Mouse (Mus musculus): ENCODE data around the gene Ppm1a.

Ppm1a gene

GRCm38 (mm10) chr12:72828846-72829556 lies 71.7 kb downstream of the Ppm1a start:
- no peak for DNase-seq

- no peak for DNase-seq
Measured at GRCm38 (mm10) chr12:72829777-72830176, 72.5 kb downstream of the Ppm1a start.

DNA sequence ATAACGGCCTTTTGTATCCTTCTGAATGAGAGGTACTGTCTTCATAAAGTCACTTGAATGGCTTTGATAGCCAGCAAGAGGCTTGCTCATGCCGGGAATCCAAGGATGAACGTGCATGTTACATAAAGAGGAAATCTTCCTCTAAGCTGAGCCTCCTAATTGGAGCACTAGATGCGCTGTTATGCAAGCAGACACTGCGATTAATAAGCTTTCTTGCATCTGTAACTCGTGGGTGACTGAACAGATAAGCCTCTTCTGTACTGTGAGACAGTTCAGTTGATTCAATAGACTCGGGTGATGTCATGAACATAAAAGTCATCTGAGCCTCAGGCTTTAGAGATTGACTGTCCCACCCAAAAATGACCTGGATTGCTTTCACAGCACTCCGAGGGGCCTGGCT lies 73.1 kb downstream of the Ppm1a start:
- no peak for DNase-seq

DNA sequence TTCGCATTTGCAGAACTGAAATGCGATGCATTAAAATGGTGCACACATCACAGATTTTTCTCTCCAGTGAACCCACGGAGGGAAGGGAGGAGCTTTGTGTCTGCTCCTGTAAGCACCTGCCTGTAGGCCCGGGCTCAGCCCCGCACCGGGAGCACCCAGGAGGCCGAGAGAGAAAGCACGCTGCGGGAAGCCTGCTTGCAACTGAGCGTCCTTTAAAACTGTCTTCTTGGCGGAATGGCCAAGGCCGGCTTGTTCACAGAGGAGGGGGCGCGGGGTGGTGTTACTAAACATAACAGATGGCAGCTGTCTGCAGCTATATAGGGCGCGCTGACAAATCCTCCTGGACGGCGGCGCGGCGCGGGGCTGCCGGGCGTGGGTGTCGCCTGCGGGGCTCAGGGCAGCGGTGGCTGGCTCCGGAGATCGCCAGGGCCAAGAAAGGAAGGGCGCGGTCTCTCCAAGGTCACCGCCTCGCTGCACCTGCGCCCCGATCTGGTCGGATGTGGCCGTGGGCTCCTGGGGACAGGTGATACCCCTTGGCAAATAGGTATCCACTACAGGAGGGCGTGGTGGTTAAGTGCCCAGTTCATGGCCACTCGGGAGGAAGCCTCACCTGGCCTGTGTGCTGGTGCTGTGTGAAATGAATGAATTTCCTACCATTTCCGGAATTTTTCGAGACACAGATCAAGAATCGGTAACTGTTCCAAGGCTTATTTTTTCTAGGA lies 74.6 kb downstream of the Ppm1a start:
- no peak for DNase-seq

DNA sequence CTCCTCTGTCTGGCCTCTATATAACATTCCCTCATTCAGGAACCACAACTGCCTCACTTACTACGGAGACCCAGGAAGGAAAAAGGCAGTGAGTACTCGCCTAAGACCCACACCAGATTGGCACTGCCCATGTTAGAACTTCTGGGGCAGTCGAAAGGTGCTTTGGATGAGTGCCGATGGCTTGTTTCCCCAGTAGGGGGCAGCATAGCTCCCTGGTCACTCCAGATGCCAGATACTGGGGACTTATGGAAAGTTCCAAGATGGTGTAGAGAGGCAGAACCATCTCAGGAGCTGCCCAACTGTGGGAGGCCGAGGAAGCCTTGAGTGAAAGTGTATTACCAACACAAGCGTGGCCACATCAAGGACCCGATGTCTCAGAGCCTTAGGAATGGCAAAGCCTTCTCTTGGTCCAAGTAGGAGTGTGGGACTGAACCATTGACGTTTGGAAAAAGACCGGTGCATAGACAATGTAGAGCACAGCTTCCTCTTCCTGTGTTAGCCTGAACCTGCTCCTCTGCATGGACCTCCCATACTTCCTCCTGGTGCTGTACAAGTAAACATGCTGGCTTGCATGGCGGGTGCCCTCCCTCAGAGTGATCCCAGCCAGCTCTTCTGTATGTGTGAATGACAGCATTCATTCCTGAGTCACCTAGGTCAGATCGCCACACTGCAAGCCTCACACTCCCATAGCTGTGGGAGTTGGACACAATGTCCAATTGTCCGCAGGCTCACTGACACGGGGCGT lies 77.7 kb downstream of the Ppm1a start:
- DNase-seq = no peak

DNA sequence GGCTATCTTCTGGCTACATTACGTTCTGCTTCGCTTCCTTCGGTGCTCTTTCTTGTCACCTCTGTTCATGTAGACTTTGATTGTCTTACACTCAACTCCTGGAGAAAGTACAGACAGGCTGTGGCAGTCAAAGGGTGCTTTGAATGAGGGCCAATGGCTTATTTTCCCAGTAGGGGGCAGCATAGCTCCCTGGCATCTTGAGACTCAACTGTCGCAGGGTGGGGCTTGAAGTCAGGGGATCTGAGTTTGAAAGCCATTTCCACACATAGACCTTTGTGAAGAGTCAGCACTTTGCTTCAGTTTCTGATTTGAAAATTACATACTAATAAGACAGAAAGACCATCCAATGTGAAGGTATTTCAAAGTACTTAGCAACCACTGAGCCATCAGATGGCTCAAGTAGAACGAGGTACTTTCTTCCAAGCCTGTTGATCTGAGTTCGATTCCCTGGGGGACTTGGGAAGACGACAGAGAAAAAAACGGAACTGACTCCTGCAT lies 78.3 kb downstream of the Ppm1a start:
- no peak for DNase-seq

DNA sequence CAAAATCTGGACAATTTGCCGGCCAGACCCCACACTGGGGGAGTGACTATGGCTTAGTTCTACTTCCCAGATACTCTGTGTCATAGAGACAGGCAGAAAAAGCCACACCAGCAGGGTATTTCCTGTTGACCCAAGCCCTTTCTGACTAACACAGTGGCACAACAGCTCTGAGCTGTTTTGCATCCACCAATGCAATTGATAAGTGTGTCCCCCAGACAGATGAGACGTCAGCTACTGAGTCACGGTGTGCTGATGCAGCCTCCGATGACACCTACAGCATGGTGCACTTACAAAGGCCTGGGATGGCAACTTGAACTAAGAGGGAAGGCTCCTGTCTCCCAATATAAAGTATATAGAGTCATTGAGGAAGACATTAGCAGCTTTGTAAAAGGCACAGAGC lies 80.0 kb downstream of the Ppm1a start:
- DNase-seq = no peak

DNA sequence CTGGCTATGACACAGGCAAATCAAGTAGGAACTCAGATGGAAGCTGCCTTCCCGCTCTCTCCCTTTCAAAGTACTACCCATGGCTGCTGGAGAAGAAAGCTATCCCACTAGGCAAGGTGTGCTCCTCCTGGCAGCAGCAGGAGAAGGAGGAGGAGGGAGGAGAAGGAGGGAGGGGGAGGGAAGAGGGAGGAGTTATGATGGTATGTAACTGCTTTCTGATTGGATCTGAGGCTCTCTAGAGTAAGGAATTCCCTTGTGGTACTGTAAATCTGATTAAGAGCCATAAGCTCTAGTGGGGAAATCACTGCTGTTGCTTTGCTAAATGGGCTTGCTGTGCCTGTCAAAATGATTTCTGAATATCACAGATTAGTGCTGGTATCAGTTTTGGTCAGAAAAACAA lies 84.2 kb downstream of the Ppm1a start:
- DNase-seq = no peak

DNA sequence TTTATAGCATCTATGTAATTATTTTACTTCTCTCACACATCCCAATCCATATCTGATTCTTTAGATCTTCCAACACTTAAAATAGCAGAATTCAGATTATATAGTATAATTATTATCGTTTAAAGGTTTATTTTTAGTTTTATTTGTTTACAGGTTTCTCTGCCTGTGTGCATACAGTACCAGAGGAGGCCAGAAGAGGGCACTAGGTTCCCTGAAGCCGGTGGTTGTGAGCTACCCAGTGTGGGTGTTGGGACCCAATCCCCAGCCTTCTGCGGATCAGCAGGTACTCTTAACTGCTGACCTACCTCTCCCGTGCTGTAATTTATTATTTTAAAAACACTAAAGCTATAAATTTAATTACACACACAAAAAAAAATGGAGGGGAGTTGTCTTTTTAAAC lies 85.9 kb downstream of the Ppm1a start:
- no peak for DNase-seq

- no peak for DNase-seq
Measured at GRCm38 (mm10) chr12:72843555-72843954, 86.3 kb downstream of the Ppm1a start.

GRCm38 (mm10) chr12:72843973-72844620 lies 86.8 kb downstream of the Ppm1a start:
- peak; percentile 74 to 85 for DNase-seq

DNA sequence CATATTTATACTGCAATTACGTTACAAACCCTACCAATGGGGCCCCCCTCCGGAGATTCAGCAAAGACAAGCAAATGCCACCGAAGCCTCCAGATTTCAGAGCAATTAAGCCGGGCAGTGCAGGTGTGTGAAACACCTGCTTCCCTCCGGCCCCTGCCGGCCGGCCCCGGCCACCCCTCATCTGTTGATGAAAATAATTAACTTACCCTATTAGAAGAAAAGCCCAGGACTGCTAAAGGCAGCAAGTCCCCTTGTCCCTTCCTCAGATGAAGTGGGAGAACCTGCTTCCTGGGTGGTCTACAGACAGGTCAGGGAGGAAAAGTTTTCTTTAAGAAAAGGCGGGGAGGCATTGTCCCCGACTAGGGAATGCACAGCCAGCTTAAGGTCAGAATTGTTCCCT lies 88.7 kb downstream of the Ppm1a start:
- no peak for DNase-seq

GRCm38 (mm10) chr12:72847725-72848124 lies 90.5 kb downstream of the Ppm1a start:
- DNase-seq = peak; percentile 22 to 30
